ENCODE assay signal across 7 mouse cellular contexts in genomic region chr11:95586184-95586583, GRCm38 (mm10). TPM values are rescaled to one million over a fixed set of nuclear protein-coding genes. Genes with fewer than 3 reads are reported as not detected.
DNase-seq lines count a peak whose midpoint lies in the region; ATAC-seq and TF ChIP-seq lines count a peak whose summit lies in the region.

No protein-coding gene starts in this region.

- TF ChIP-seq CTCF in spleen, adult 2 months (IDR thresholded peaks at IDR 0.05; ENCODE audit: extremely low read depth, insufficient read depth, insufficient read length, insufficient replicate concordance) = peak; percentile 78

- peaks cover 85% of the 10 kb centered on the region for H3K27me3 ChIP-seq in embryonic facial prominence, embryonic 13.5 days
- peaks cover 83% of the 10 kb centered on the region for H3K27me3 ChIP-seq in limb, embryonic 12.5 days
- peaks cover 47% of the 10 kb centered on the region for H3K27me3 ChIP-seq in midbrain, embryonic 16.5 days (ENCODE audit: control insufficient read depth, insufficient read depth, low read depth, low read length)
- H3K27me3 ChIP-seq in spleen, adult 2 months (ENCODE audit: control insufficient read depth, insufficient read depth, low read length) = 0 out of 2 replicates have a peak, but pooled peaks cover 10% of the 10 kb centered on the region

- no peaks in the 10 kb centered on the region for H3K36me3 ChIP-seq in embryonic facial prominence, embryonic 13.5 days
- no peaks in the 10 kb centered on the region for H3K36me3 ChIP-seq in limb, embryonic 12.5 days
- no peaks in the 10 kb centered on the region for H3K36me3 ChIP-seq in midbrain, embryonic 16.5 days (ENCODE audit: control insufficient read depth, insufficient read depth, low read length)
- H3K36me3 ChIP-seq in spleen, adult 2 months (ENCODE audit: control insufficient read depth, insufficient read depth, low read length) = no peaks in the 10 kb centered on the region

- H3K4me1 ChIP-seq in embryonic facial prominence, embryonic 13.5 days = peaks cover 60% of the 10 kb centered on the region
- H3K4me1 ChIP-seq in limb, embryonic 12.5 days (replicated peaks) = peaks cover 81% of the 10 kb centered on the region
- H3K4me1 ChIP-seq in midbrain, embryonic 16.5 days (ENCODE audit: control insufficient read depth, insufficient read depth, low read length) = peaks cover 22% of the 10 kb centered on the region
- peaks cover 13% of the 10 kb centered on the region for H3K4me1 ChIP-seq in spleen, adult 2 months (ENCODE audit: control insufficient read depth, insufficient read depth, insufficient read length)

- no peaks in the 10 kb centered on the region for H3K9me3 ChIP-seq in embryonic facial prominence, embryonic 13.5 days
- no peaks in the 10 kb centered on the region for H3K9me3 ChIP-seq in limb, embryonic 12.5 days
- H3K9me3 ChIP-seq in midbrain, embryonic 16.5 days (replicated peaks; ENCODE audit: control insufficient read depth, low read length, poor library complexity, severe bottlenecking) = no peaks in the 10 kb centered on the region

- DNase-seq in adrenal gland, postnatal 36 days = peak; percentile 85 to 88
- peak; percentile 54 for DNase-seq in heart, adult 8-10 months (ENCODE audit: low spot score)
- peak; percentile 54 to 78 for DNase-seq in kidney, adult 8-10 months
- DNase-seq in spleen, adult 2 months (ENCODE audit: low read depth in 1 of 2, low spot score in 2 of 2) = peak; percentile 48 to 70

- H3K4me2 ChIP-seq in embryonic facial prominence, embryonic 13.5 days = peak overlapping the region; percentile 86
- peak overlapping the region; percentile 87 for H3K4me2 ChIP-seq in limb, embryonic 12.5 days
- peak overlapping the region; percentile 68 for H3K4me2 ChIP-seq in midbrain, embryonic 16.5 days (ENCODE audit: low read length)

- under 1% methylated on average over 25 of the region's 25 CpGs for WGBS in embryonic facial prominence, embryonic 13.5 days
- WGBS in limb, embryonic 12.5 days = under 1% methylated on average over 25 of the region's 25 CpGs
- WGBS in midbrain, embryonic 16.5 days = 0% methylated on average over 25 of the region's 25 CpGs
- 2% methylated on average over 25 of the region's 25 CpGs for WGBS in spleen, adult 2 months

- H3K27ac ChIP-seq in embryonic facial prominence, embryonic 13.5 days = no peak overlapping the region
- H3K27ac ChIP-seq in limb, embryonic 12.5 days = no peak overlapping the region
- H3K27ac ChIP-seq in midbrain, embryonic 16.5 days (ENCODE audit: low read length) = no peak overlapping the region
- H3K27ac ChIP-seq in spleen, adult 2 months (ENCODE audit: insufficient read depth, low read length) = no peak overlapping the region

- ATAC-seq in embryonic facial prominence, embryonic 13.5 days (ENCODE audit: insufficient number of reproducible peaks, insufficient read depth, low FRiP score, low TSS enrichment, low read depth) = 0 out of 2 replicates have a peak, but pooled peaks have one; percentile 16
- ATAC-seq in limb, embryonic 12.5 days (ENCODE audit: insufficient number of reproducible peaks, insufficient read depth, low FRiP score, low TSS enrichment, low read depth) = no peak; the same call in 1 of the 2 replicates
- peak; percentile 41 for ATAC-seq in midbrain, embryonic 16.5 days

- H3K9ac ChIP-seq in embryonic facial prominence, embryonic 13.5 days = peak overlapping the region; percentile 77
- H3K9ac ChIP-seq in limb, embryonic 12.5 days (replicated peaks) = peak overlapping the region; percentile 63
- peak overlapping the region; percentile 59 for H3K9ac ChIP-seq in midbrain, embryonic 16.5 days (ENCODE audit: low read depth, low read length)

- no peak for TF ChIP-seq POLR2A in spleen, adult 2 months (IDR thresholded peaks at IDR 0.05; ENCODE audit: low read depth, low read length)

- H3K4me3 ChIP-seq in embryonic facial prominence, embryonic 13.5 days = peak overlapping the region; percentile 57
- H3K4me3 ChIP-seq in limb, embryonic 12.5 days (replicated peaks) = peak overlapping the region; percentile 48
- peak overlapping the region; percentile 43 for H3K4me3 ChIP-seq in midbrain, embryonic 16.5 days (ENCODE audit: low read depth, low read length)
- peak overlapping the region; percentile 63; the same call in 1 of the 2 replicates for H3K4me3 ChIP-seq in spleen, adult 2 months (ENCODE audit: extremely low read depth, insufficient read depth, insufficient read length)

RNA-seq across cellular contexts. Expression of gene Ngfr, which starts 1.4 kb away (rescaled TPM):
- 1 to 10 TPM; 3.6 to 4.0 TPM for total RNA-seq in adrenal gland, postnatal 36 days (2021)
- polyA plus RNA-seq in embryonic facial prominence, embryonic 13.5 days (2015; fragmentation: Nextera tagmentation; extraction: Ambion mirVana) = 25.4 and 27.2 TPM in 2 replicates
- under 1 TPM; 0.29 to 0.52 (median 0.47) TPM for total RNA-seq in heart, adult 8-10 months (2022)
- polyA plus RNA-seq in limb, embryonic 12.5 days (2016; fragmentation: Nextera tagmentation; extraction: Ambion mirVana) = 24.3 and 26.7 TPM in 2 replicates
- 10.2 and 10.8 TPM in 2 replicates for polyA plus RNA-seq in midbrain, embryonic 16.5 days (2015; fragmentation: Nextera tagmentation; extraction: Ambion mirVana)
- 7.3 and 12.0 TPM in 2 replicates for polyA plus RNA-seq in spleen, adult 2 months (2012; rRNA removed)
